Mouse (Mus musculus) intestine, embryonic 16.5 days (tissue): Measurements from ENCODE around the gene Adcy3. TPM values are rescaled to one million over a fixed set of nuclear protein-coding genes. Genes with fewer than 3 reads are reported as not detected.

Source experiments
- ATAC-seq: fragments of 200-750 bp; cut with Nextera tagmentation; 2 replicates; pipeline ENCODE4 v1.8.0; 2017; ENCODE audit warnings: moderate TSS enrichment, moderate library complexity
- H3K27ac ChIP-seq: fragments of 300-500 bp; sonication (generic); 2 replicates; pipeline ENCODE4 v1.5.1; 2014; ENCODE audit warnings: mild to moderate bottlenecking, low read length
- H3K27me3 ChIP-seq: fragments of 300-500 bp; sonication (generic); replicated peaks from 2 replicates; pipeline ENCODE4 v1.6.1; 2014; ENCODE audit warnings: low read length, control low read depth, mixed read lengths; ENCODE audit not compliant: control insufficient read depth, insufficient read depth
- H3K36me3 ChIP-seq: fragments of 300-500 bp; sonication (generic); 2 replicates; pipeline ENCODE4 v1.6.1; 2014; ENCODE audit warnings: low read length, control low read depth; ENCODE audit not compliant: control insufficient read depth, insufficient read depth
- H3K4me1 ChIP-seq: fragments of 300-500 bp; sonication (generic); 2 replicates; pipeline ENCODE4 v1.6.1; 2014; ENCODE audit warnings: low read length, control low read depth, mixed read lengths; ENCODE audit not compliant: control insufficient read depth, insufficient read depth
- H3K4me2 ChIP-seq: fragments of 300-500 bp; sonication (generic); 2 replicates; pipeline ENCODE4 v1.6.1; 2014; ENCODE audit warnings: low read depth, low read length, control low read depth
- H3K4me3 ChIP-seq: fragments of 300-500 bp; sonication (generic); 2 replicates; pipeline ENCODE4 v1.5.1; 2014; ENCODE audit warnings: mild to moderate bottlenecking, low read length
- H3K9ac ChIP-seq: fragments of 300-500 bp; sonication (generic); 2 replicates; pipeline ENCODE4 v1.6.1; 2014; ENCODE audit warnings: low read depth, low read length
- H3K9me3 ChIP-seq: fragments of 300-500 bp; sonication (generic); 2 replicates; pipeline ENCODE4 v1.6.1; 2016; ENCODE audit warnings: low read length, control low read depth; ENCODE audit not compliant: control insufficient read depth
- WGBS: fragments of 180-500 bp; shearing (Covaris S2); extraction: QIAGEN DNeasy Blood & Tissue Kit; methylation state at CpG from one replicate; pipeline ENCODE4 v1.1.7; 2014; 5-methylcytosine and 5-hydroxymethylcytosine counted together
- polyA plus RNA-seq: library from polyadenylated mRNA; unstranded; fragments of >200 nt; fragmentation: Nextera tagmentation; extraction: Ambion mirVana; gene quantifications from 2 replicates; pipeline ENCODE4 v1.2.1, GENCODE M21; 2015

Adcy3 gene
- polyA plus RNA-seq, 1 experiment from 2014 or later, result 5.0 TPM

- H3K27ac ChIP-seq, result no peak overlapping the region
- no peaks in the 10 kb centered on the region for H3K9me3 ChIP-seq
- no peak overlapping the region for H3K4me3 ChIP-seq
- no peak overlapping the region for H3K4me2 ChIP-seq
- H3K9ac ChIP-seq, result no peak overlapping the region
- no peak for ATAC-seq
- H3K4me1 ChIP-seq, result peaks cover 3% of the 10 kb centered on the region
- no peaks in the 10 kb centered on the region for H3K27me3 ChIP-seq
- H3K36me3 ChIP-seq, result no peaks in the 10 kb centered on the region
- 75% methylated on average over 15 of the region's 15 CpGs for WGBS
These were observed 40.3 kb downstream of the Adcy3 start for GRCm38 (mm10) chr12:4173108-4173790.

- no peak for ATAC-seq
- H3K4me2 ChIP-seq, result no peak overlapping the region
- WGBS, result 52% methylated on average over 5 of the region's 5 CpGs
These were observed 45.9 kb downstream of the Adcy3 start for GRCm38 (mm10) chr12:4178839-4179238.

GRCm38 (mm10) chr12:4179671-4180233, 46.8 kb downstream of the Adcy3 start:
- no peak for ATAC-seq
- no peaks in the 10 kb centered on the region for H3K36me3 ChIP-seq
- H3K27ac ChIP-seq, result no peak overlapping the region
- H3K9me3 ChIP-seq, result no peaks in the 10 kb centered on the region
- no peaks in the 10 kb centered on the region for H3K27me3 ChIP-seq
- no peak overlapping the region for H3K4me2 ChIP-seq
- no peak overlapping the region for H3K4me3 ChIP-seq
- 81% methylated on average over 6 of the region's 6 CpGs for WGBS
- H3K4me1 ChIP-seq, result peaks cover 15% of the 10 kb centered on the region
- H3K9ac ChIP-seq, result no peak overlapping the region

More at GRCm38 (mm10) chr12:4178839-4179238, 45.9 kb downstream of the Adcy3 start:
- no peak overlapping the region for H3K9ac ChIP-seq
- peaks cover 15% of the 10 kb centered on the region for H3K4me1 ChIP-seq
- no peak overlapping the region for H3K27ac ChIP-seq
- H3K9me3 ChIP-seq, result no peaks in the 10 kb centered on the region
- H3K36me3 ChIP-seq, result no peaks in the 10 kb centered on the region
- no peak overlapping the region for H3K4me3 ChIP-seq
- no peaks in the 10 kb centered on the region for H3K27me3 ChIP-seq

- ATAC-seq, result no peak
- no peak overlapping the region for H3K9ac ChIP-seq
- H3K27ac ChIP-seq, result no peak overlapping the region
- no peaks in the 10 kb centered on the region for H3K27me3 ChIP-seq
- no peak overlapping the region for H3K4me3 ChIP-seq
- H3K4me2 ChIP-seq, result no peak overlapping the region
- peaks cover 15% of the 10 kb centered on the region for H3K4me1 ChIP-seq
- no peaks in the 10 kb centered on the region for H3K36me3 ChIP-seq
- H3K9me3 ChIP-seq, result no peaks in the 10 kb centered on the region
- 63% methylated on average over 3 of the region's 3 CpGs for WGBS
These were observed 47.6 kb downstream of the Adcy3 start for GRCm38 (mm10) chr12:4180507-4180906.

GRCm38 (mm10) chr12:4184648-4185047, 51.7 kb downstream of the Adcy3 start:
- Histone ChIP-seq H3K27me3 (no peaks in the 10 kb centered on the region), H3K4me3 (no peak overlapping the region), H3K9ac (no peak overlapping the region), H3K36me3 (no peaks in the 10 kb centered on the region), H3K9me3 (no peaks in the 10 kb centered on the region), H3K4me1 (peaks cover 14% of the 10 kb centered on the region), H3K27ac (no peak overlapping the region), H3K4me2 (no peak overlapping the region)
- no peak for ATAC-seq
- WGBS, result 37% methylated on average over 2 of the region's 2 CpGs

GRCm38 (mm10) chr12:4188171-4189059, 55.5 kb downstream of the Adcy3 start:
- H3K4me1 ChIP-seq, result peaks cover 18% of the 10 kb centered on the region
- peak; percentile 84 for ATAC-seq
- H3K4me3 ChIP-seq, result no peak overlapping the region
- no peaks in the 10 kb centered on the region for H3K27me3 ChIP-seq
- WGBS, result 35% methylated on average over 14 of the region's 14 CpGs
- no peak overlapping the region for H3K4me2 ChIP-seq
- no peak overlapping the region for H3K9ac ChIP-seq
- H3K27ac ChIP-seq, result peak overlapping the region; percentile 40
- no peaks in the 10 kb centered on the region for H3K36me3 ChIP-seq
- H3K9me3 ChIP-seq, result no peaks in the 10 kb centered on the region

GRCm38 (mm10) chr12:4189060-4189447, 56.2 kb downstream of the Adcy3 start:
- H3K9ac ChIP-seq, result no peak overlapping the region
- H3K27ac ChIP-seq, result no peak overlapping the region
- no peaks in the 10 kb centered on the region for H3K36me3 ChIP-seq
- no peaks in the 10 kb centered on the region for H3K27me3 ChIP-seq
- H3K4me1 ChIP-seq, result peaks cover 20% of the 10 kb centered on the region
- H3K9me3 ChIP-seq, result no peaks in the 10 kb centered on the region
- H3K4me2 ChIP-seq, result no peak overlapping the region
- H3K4me3 ChIP-seq, result no peak overlapping the region
- ATAC-seq, result peak; percentile 22; the same call in 1 of the 2 replicates
- WGBS, result 48% methylated on average over 5 of the region's 5 CpGs

- WGBS, result 59% methylated on average over 6 of the region's 6 CpGs
- H3K4me2 ChIP-seq, result no peak overlapping the region
- peaks cover 20% of the 10 kb centered on the region for H3K4me1 ChIP-seq
- no peak for ATAC-seq
- H3K27ac ChIP-seq, result peak overlapping the region; percentile 46
- H3K9ac ChIP-seq, result no peak overlapping the region
- no peaks in the 10 kb centered on the region for H3K27me3 ChIP-seq
- H3K9me3 ChIP-seq, result no peaks in the 10 kb centered on the region
- no peak overlapping the region for H3K4me3 ChIP-seq
- peaks cover 3% of the 10 kb centered on the region; the same call in 1 of the 2 replicates for H3K36me3 ChIP-seq
These were observed 59.6 kb downstream of the Adcy3 start for GRCm38 (mm10) chr12:4192514-4192913.

- 45% methylated on average over 10 of the region's 10 CpGs for whole genome bisulfite sequencing
- ATAC-seq, result peak; percentile 43
- no peak overlapping the region for H3K4me2 ChIP-seq
- H3K27me3 ChIP-seq, result no peaks in the 10 kb centered on the region
- peak overlapping the region; percentile 46; the same call in 1 of the 2 replicates for H3K27ac ChIP-seq
- peaks cover 19% of the 10 kb centered on the region for H3K4me1 ChIP-seq
- no peak overlapping the region for H3K4me3 ChIP-seq
- peaks cover 3% of the 10 kb centered on the region; the same call in 1 of the 2 replicates for H3K36me3 ChIP-seq
- H3K9me3 ChIP-seq, result no peaks in the 10 kb centered on the region
- no peak overlapping the region for H3K9ac ChIP-seq
These were observed 60.3 kb downstream of the Adcy3 start for GRCm38 (mm10) chr12:4193025-4193740.
